Comparison of ENCODE assay signal across 8 mouse cellular contexts in genomic region chr11:95006525-95007219, GRCm38 (mm10). TPM values are rescaled to one million over a fixed set of nuclear protein-coding genes. Genes with fewer than 3 reads are reported as not detected.
A peak's percentile ranks its signal among the peaks of the same experiment; 100 is the strongest.
DNase-seq lines count a peak whose midpoint lies in the region; ATAC-seq lines count a peak whose summit lies in the region.

No protein-coding gene starts in this region.

- intact Hi-C loops in left cerebral cortex, postnatal 4 days (cut with DNase I) = no loop called here

- H3K4me2 ChIP-seq in hindbrain, embryonic 15.5 days = peak overlapping the region; percentile 71

- WGBS in hindbrain, embryonic 15.5 days = 1% methylated on average over 27 of the region's 27 CpGs

- H3K27ac ChIP-seq in hindbrain, embryonic 15.5 days (replicated peaks) = peak overlapping the region; percentile 95

- ATAC-seq in hindbrain, embryonic 15.5 days (ENCODE audit: low FRiP score, low read depth) = peak; percentile 57
- ATAC-seq in megakaryocyte-erythroid progenitor cell, adult 5-6 weeks (replicated peaks; ENCODE audit: low FRiP score, low TSS enrichment, poor library complexity, severe bottlenecking) = peak; percentile 23; the same call in 1 of the 2 replicates

- peak; percentile 70 for DNase-seq in cerebellum, adult 11 months
- DNase-seq in cerebellum, adult 9-10 months = no peak
- DNase-seq in cerebellum, postnatal 25 days = peak; percentile 79 to 90
- peak; percentile 79 for DNase-seq in gastrocnemius, adult 18-20 months (ENCODE audit: low spot score)
- DNase-seq in left cerebral cortex, postnatal 4 days = peak; percentile 95
- peak; percentile 68 for DNase-seq in skeletal muscle tissue, adult 2 months (ENCODE audit: low read depth, low spot score)

- H3K9me3 ChIP-seq in hindbrain, embryonic 15.5 days = no peaks in the 10 kb centered on the region

- peak overlapping the region; percentile 38 for H3K4me3 ChIP-seq in hindbrain, embryonic 15.5 days

- peak overlapping the region; percentile 51 for H3K9ac ChIP-seq in hindbrain, embryonic 15.5 days

- H3K36me3 ChIP-seq in hindbrain, embryonic 15.5 days = peaks cover 21% of the 10 kb centered on the region

- no peaks in the 10 kb centered on the region for H3K27me3 ChIP-seq in hindbrain, embryonic 15.5 days

- peaks cover 43% of the 10 kb centered on the region for H3K4me1 ChIP-seq in hindbrain, embryonic 15.5 days (replicated peaks)

RNA-seq across cellular contexts. Expression of gene Samd14, which starts 3.0 kb away (rescaled TPM):
- under 1 TPM; 0.34 to 0.52 TPM for total RNA-seq in gastrocnemius, adult 18-20 months (2021)
- 146 and 176 TPM in 2 replicates for polyA plus RNA-seq in hindbrain, embryonic 15.5 days (2015; fragmentation: Nextera tagmentation; extraction: Ambion mirVana)
- total RNA-seq in left cerebral cortex, postnatal 4 days (2021) = 100 to 1,000 TPM; 173 to 176 TPM
- 69.9 and 89.1 TPM in 2 replicates for total RNA-seq in megakaryocyte-erythroid progenitor cell, adult 5-6 weeks (2014; fragmentation: Nextera tagmentation)
- 29.0 and 30.8 TPM in 2 replicates for total RNA-seq in megakaryocyte-erythroid progenitor cell, adult 5-6 weeks (2017)

RNA-seq across cellular contexts. Expression of gene Ppp1r9b, which starts 15.8 kb away (rescaled TPM):
- 10 to 100 TPM; 16.1 to 24.5 TPM for total RNA-seq in gastrocnemius, adult 18-20 months (2021)
- 20.7 and 21.4 TPM in 2 replicates for polyA plus RNA-seq in hindbrain, embryonic 15.5 days (2015; fragmentation: Nextera tagmentation; extraction: Ambion mirVana)
- 100 to 1,000 TPM; 273 to 276 TPM for total RNA-seq in left cerebral cortex, postnatal 4 days (2021)
- 121 and 137 TPM in 2 replicates for total RNA-seq in megakaryocyte-erythroid progenitor cell, adult 5-6 weeks (2014; fragmentation: Nextera tagmentation)
- total RNA-seq in megakaryocyte-erythroid progenitor cell, adult 5-6 weeks (2017) = 174 and 229 TPM in 2 replicates

RNA-seq across cellular contexts. Expression of gene Sgca, which starts 30.5 kb away (rescaled TPM):
- 100 to 1,000 TPM; 283 to 304 TPM for total RNA-seq in gastrocnemius, adult 18-20 months (2021)
- 0.19 TPM in 1 of 2 replicates, not detected in the other for polyA plus RNA-seq in hindbrain, embryonic 15.5 days (2015; fragmentation: Nextera tagmentation; extraction: Ambion mirVana)
- not detected for total RNA-seq in left cerebral cortex, postnatal 4 days (2021)
- total RNA-seq in megakaryocyte-erythroid progenitor cell, adult 5-6 weeks (2014; fragmentation: Nextera tagmentation) = not detected in 2 replicates
- not detected in 2 replicates for total RNA-seq in megakaryocyte-erythroid progenitor cell, adult 5-6 weeks (2017)

RNA-seq across cellular contexts. Expression of gene Pdk2, which starts 34.5 kb away (rescaled TPM):
- 100 to 1,000 TPM; 514 to 515 TPM for total RNA-seq in gastrocnemius, adult 18-20 months (2021)
- polyA plus RNA-seq in hindbrain, embryonic 15.5 days (2015; fragmentation: Nextera tagmentation; extraction: Ambion mirVana) = 26.2 and 33.4 TPM in 2 replicates
- 10 to 100 TPM; 21.4 to 22.2 TPM for total RNA-seq in left cerebral cortex, postnatal 4 days (2021)
- 16.9 and 21.5 TPM in 2 replicates for total RNA-seq in megakaryocyte-erythroid progenitor cell, adult 5-6 weeks (2014; fragmentation: Nextera tagmentation)
- 3.2 and 5.2 TPM in 2 replicates for total RNA-seq in megakaryocyte-erythroid progenitor cell, adult 5-6 weeks (2017)

RNA-seq across cellular contexts. Expression of gene Hils1, which starts 39.3 kb away (rescaled TPM):
- not detected for total RNA-seq in gastrocnemius, adult 18-20 months (2021)
- polyA plus RNA-seq in hindbrain, embryonic 15.5 days (2015; fragmentation: Nextera tagmentation; extraction: Ambion mirVana) = not detected in 2 replicates
- under 1 TPM in 1 of 2 experiments, not detected in 1; 0.46 TPM for total RNA-seq in left cerebral cortex, postnatal 4 days (2021)
- total RNA-seq in megakaryocyte-erythroid progenitor cell, adult 5-6 weeks (2014; fragmentation: Nextera tagmentation) = not detected in 2 replicates
- total RNA-seq in megakaryocyte-erythroid progenitor cell, adult 5-6 weeks (2017) = not detected in 2 replicates

Comparison
In these comparisons a context has a peak if more than half of its experiments do, and no peak if none do; other contexts are left out.
1. RNA of gene Samd14, which starts 3.0 kb away (total RNA-seq): 173 to 176 TPM in left cerebral cortex, postnatal 4 days and 29.0 to 89.1 TPM in megakaryocyte-erythroid progenitor cell, adult 5-6 weeks; 0.34 to 0.52 TPM in gastrocnemius, adult 18-20 months; every median in the first group is over 10 times any median in the second.
2. RNA of gene Ppp1r9b, which starts 15.8 kb away (total RNA-seq): 273 to 276 TPM in left cerebral cortex, postnatal 4 days and 121 to 229 TPM in megakaryocyte-erythroid progenitor cell, adult 5-6 weeks; 16.1 to 24.5 TPM in gastrocnemius, adult 18-20 months; every median in the first group is over 4 times any median in the second.
3. RNA of gene Sgca, which starts 30.5 kb away (total RNA-seq): 283 to 304 TPM in gastrocnemius, adult 18-20 months; not detected in left cerebral cortex, postnatal 4 days and not detected in megakaryocyte-erythroid progenitor cell, adult 5-6 weeks; every median in the first group is over 100 times any median in the second.